Mouse (Mus musculus): ENCODE measurements at regions not wholly inside any gene's neighbourhood (a gene's known extent, or its start where the extent isn't known, plus 50 kb on each side); places are given as distances from the start of the nearest gene placed in this dataset.

DNA sequence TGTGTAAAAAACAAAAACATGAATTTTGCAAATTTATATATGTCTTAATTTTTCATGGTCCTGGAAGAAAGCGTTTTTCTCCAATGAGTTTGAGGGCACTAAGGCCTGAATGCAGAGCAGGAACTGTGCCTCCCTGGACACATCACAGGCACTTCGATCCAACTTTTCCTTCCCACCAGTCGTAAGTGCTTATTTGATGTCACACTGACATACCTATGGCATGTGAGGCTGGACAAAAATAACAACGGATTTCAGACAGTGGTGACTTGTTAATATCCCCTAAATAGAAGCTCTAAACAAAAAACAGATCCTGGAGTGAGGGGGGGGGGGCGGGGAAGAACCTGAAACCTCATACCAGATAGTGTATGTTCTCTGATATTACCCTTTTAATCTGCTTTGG, 1541.9 kb upstream of the Flrt2 start:
- intact Hi-C loops (cut with DNase I), result no loop called here

GRCm38 (mm10) chr12:94155110-94155858, 1536.7 kb upstream of the Flrt2 start:
- intact Hi-C loops (cut with DNase I), result no loop called here

DNA sequence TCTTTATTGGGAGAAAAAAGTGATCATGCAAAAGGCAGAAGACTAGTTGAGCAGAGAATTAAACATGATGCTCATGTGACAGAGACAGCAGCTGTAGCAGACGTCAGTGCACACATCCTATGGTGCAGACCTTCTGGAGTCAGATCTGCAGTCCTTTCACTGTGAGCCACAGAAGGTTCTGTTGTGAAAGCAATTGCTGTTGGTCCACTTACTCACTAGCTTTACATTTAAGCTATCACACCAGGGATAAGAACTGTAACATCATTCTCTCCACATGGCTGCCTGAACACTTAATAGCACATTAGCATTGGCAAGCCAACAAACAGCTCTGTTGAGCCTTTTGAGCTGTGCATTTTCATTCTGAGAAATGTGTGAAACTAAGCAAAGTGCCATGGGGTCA, 1509.7 kb upstream of the Flrt2 start:
- intact Hi-C loops (cut with DNase I), result no loop called here

- intact Hi-C loops (cut with DNase I), result loop anchor here (5.0 kb wide), 1 partner anchor 1507 kb away; no protein-coding TSS in a partner anchor
Measured at GRCm38 (mm10) chr12:94190620-94191081, 1501.4 kb upstream of the Flrt2 start.

GRCm38 (mm10) chr12:94217906-94218305, 1474.1 kb upstream of the Flrt2 start:
- intact Hi-C loops (cut with DNase I), result no loop called here

DNA sequence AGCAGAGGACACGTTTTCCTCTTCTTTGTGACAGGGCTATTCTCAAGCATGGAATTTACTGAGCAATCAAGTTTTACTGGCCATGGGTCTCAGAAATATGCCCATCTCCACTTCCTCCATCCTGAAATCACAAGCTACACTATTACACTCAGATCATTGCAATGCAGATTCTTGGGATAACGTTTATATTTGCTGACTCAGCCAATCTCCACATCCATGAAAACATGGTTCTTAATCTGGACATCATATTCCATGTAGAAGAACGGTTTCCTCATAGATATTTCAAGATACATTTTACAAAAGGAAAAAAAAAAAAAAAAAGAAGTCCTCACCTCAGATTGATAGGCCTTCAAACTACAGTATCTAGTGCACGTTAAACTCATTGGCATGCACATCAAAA, 1462.1 kb upstream of the Flrt2 start:
- intact Hi-C loops (cut with DNase I), result no loop called here

- intact Hi-C loops (cut with DNase I), result no loop called here
Measured at GRCm38 (mm10) chr12:94245366-94245765, 1446.7 kb upstream of the Flrt2 start.

- intact Hi-C loops (cut with DNase I), result no loop called here
Measured at GRCm38 (mm10) chr12:94247362-94247761, 1444.7 kb upstream of the Flrt2 start.

- intact Hi-C loops (cut with DNase I), result no loop called here
Measured at GRCm38 (mm10) chr12:94252957-94253633, 1438.9 kb upstream of the Flrt2 start.

- intact Hi-C loops (cut with DNase I), result no loop called here
Measured at GRCm38 (mm10) chr12:94280946-94281345, 1411.1 kb upstream of the Flrt2 start.

DNA sequence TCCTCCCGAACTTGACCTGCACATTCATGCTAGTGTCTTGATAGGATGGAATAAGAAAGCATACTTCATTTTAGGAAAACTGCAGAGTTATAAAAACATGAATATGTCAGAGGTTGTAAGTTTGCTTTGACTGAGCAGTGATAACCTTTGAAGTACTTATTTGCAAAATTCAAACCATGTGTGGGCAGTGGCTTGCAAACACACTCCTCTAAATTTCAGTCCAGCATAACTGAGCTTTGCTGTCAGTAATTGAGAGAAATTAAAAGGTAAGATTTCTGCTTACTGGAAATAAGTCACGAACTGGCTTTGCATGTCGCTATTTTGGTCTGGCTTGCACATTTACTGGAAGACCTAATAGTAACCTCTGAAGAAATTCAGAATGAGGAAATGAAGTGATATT, 1409.1 kb upstream of the Flrt2 start:
- intact Hi-C loops (cut with DNase I), result no loop called here

DNA sequence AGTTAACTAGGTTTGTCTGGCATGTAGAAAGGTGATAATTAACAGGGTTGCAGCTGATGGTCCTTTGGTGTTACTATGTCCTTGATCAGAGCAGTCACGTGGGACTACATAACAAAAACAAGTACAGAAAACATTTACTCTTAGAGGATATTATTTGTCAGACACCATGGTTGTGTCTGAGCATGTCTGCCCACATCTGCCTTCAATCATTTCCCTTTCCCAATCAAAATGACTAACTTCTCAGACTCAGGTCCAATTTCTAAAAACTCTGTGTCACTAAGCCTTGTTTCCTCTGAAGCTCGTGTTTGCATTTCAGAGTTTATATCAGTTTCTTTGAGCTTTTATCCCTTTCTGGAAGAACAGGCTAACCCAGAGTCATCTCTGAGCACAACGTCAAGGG, 1408.5 kb upstream of the Flrt2 start:
- intact Hi-C loops (cut with DNase I), result no loop called here

- intact Hi-C loops (cut with DNase I), result no loop called here
Measured at GRCm38 (mm10) chr12:94297864-94298263, 1394.2 kb upstream of the Flrt2 start.

- intact Hi-C loops (cut with DNase I), result no loop called here
Measured at GRCm38 (mm10) chr12:94332351-94332750, 1359.7 kb upstream of the Flrt2 start.

DNA sequence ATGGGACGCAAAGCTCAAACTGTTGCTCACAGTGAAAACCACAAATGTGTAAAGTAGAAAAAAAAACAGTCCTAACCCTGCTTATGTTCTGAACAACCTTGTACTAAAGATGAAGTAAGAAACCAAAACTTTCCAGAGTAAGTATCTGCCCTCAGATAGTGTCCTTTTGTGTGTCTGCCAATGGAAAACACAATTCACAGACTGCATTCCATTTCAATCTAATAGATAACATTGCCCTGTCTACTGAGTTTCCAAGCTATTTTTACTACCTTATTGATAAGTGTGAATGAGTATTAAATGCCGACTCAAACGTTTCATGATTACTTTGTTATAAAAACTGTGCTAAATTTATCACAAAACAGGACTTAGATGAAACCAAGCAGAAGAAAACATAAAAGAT, 1357.4 kb upstream of the Flrt2 start:
- intact Hi-C loops (cut with DNase I), result no loop called here

- intact Hi-C loops (cut with DNase I), result no loop called here
Measured at GRCm38 (mm10) chr12:94349623-94350156, 1342.3 kb upstream of the Flrt2 start.

- intact Hi-C loops (cut with DNase I), result no loop called here
Measured at GRCm38 (mm10) chr12:94364269-94364668, 1327.8 kb upstream of the Flrt2 start.

GRCm38 (mm10) chr12:94399991-94400390, 1292.0 kb upstream of the Flrt2 start:
- intact Hi-C loops (cut with DNase I), result no loop called here

DNA sequence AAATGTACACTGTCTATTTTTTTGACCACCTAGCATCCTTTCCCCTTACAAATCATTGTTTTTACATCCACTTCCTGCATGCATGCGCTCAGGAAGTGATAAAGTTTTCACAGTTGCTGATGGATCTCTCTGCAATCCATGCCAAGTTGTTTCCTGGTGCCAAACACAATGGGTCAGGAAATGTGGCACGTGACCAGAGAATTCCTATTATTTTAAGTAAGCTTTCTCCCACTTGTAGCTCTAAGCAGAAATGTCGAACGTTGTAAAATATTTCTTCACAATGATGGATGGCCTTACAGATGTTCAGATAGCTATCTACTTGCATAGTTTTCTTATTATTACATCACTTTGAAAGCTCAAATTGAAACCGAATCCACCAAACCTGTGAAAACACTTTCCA, 1271.1 kb upstream of the Flrt2 start:
- intact Hi-C loops (cut with DNase I), result no loop called here

DNA sequence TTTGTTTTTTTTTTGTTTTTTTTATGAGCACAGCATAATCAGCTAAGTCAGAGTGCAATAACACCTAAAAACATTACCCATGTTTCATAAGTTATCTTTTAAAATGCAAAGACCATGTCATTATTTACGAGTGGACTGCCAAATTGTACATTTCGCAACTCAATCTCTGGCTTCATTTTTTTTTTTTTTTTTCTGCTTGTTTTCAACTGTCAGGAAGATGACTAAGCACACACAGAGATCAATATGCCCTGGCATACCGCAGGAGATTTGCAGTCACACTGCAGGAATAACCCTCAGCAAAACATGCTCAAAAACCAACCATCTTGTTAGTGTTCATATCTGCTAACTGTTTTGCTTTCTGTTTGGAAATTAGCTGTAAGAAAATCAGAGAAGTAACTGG, 1270.3 kb upstream of the Flrt2 start:
- intact Hi-C loops (cut with DNase I), result no loop called here

GRCm38 (mm10) chr12:94424340-94424981, 1267.6 kb upstream of the Flrt2 start:
- intact Hi-C loops (cut with DNase I), result no loop called here

DNA sequence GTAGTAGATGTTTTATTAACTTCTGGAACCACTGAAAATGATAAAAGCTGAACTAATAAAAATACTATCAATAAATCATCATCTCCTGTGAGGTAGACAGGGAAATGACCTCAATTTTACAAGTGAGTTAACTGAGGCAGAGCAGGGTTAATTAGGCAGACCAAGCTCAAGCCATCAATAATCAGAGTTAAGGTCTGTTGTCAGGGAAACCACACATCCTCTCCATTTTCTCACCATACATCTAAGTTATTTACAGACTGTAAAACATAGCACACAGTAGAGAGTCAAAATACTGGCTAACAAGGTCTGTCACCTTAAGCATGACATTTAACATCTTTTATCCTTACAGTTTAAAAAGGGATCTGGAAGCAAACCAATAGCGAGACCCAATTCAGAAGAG, 1242.5 kb upstream of the Flrt2 start:
- intact Hi-C loops (cut with DNase I), result no loop called here

Data from adrenal gland (tissue).